Mouse (Mus musculus): ENCODE data around the gene Gstp2.

GRCm38 (mm10) chr19:4081394-4081793 is 35.6 kb upstream of the Gstp2 start, which contains the start of gene Cabp2:
- TF ChIP-seq POLR2A (IDR thresholded peaks at IDR 0.05; ENCODE audit: insufficient read depth, low read length) (no peak), CTCF (IDR thresholded peaks at IDR 0.05; ENCODE audit: low read depth, low read length) (no peak), EP300 (IDR thresholded peaks at IDR 0.05; ENCODE audit: insufficient read depth, low read depth, low read length) (no peak)
